Mouse (Mus musculus): ENCODE measurements around the gene Akap6.

GRCm38 (mm10) chr12:52845982-52846381, 146.8 kb downstream of the Akap6 start:
- TF ChIP-seq CTCF (IDR thresholded peaks at IDR 0.05; ENCODE audit: low read depth) (no peak), EP300 (IDR thresholded peaks at IDR 0.05; ENCODE audit: low read depth) (no peak)
